Mouse (Mus musculus) thymus, adult 2 months (tissue): ENCODE measurements around the gene Aven.

Source experiments
- CTCF ChIP-seq: fragments of 200-500 bp; IDR thresholded peaks from 2 replicates; pipeline ENCODE4 v1.5.1; 2012; ENCODE audit warnings: mild to moderate bottlenecking, control low read depth, low read length, moderate library complexity, borderline replicate concordance; ENCODE audit not compliant: control insufficient read depth, poor library complexity, insufficient read depth; ENCODE audit errors: extremely low read depth
- POLR2A ChIP-seq: fragments of 200-500 bp; IDR thresholded peaks from 2 replicates; pipeline ENCODE4 v1.6.1; 2012; ENCODE audit warnings: mild to moderate bottlenecking, low read length, control low read depth, moderate library complexity; ENCODE audit not compliant: control insufficient read depth, poor library complexity, insufficient read depth; ENCODE audit errors: extremely low read depth

GRCm38 (mm10) chr2:112507444-112507843, 14.7 kb downstream of the Aven start:
- no peak for TF ChIP-seq CTCF
- TF ChIP-seq POLR2A = no peak
